Mouse (Mus musculus): ENCODE results near the gene Iglon5.
A peak's percentile ranks its signal among the peaks of the same experiment; 100 is the strongest.

Iglon5 gene

GRCm38 (mm10) chr7:43422995-43423617 is 66.8 kb downstream of the Iglon5 start:
- DNase-seq, result peak; percentile 68 to 91
